Mouse (Mus musculus) bone marrow, adult 2 months (tissue): ENCODE measurements around the gene Tekt3.

Source experiments
- CTCF ChIP-seq: fragments of 200-500 bp; IDR thresholded peaks from 2 replicates; pipeline ENCODE4 v1.5.1; 2011; ENCODE audit warnings: low read length, control low read depth; ENCODE audit not compliant: control insufficient read depth, insufficient read depth
- POLR2A ChIP-seq: fragments of 200-500 bp; IDR thresholded peaks from 2 replicates; pipeline ENCODE4 v1.6.1; 2011; ENCODE audit warnings: low read depth, mild to moderate bottlenecking, control low read depth, low read length, borderline replicate concordance; ENCODE audit not compliant: control insufficient read depth

DNA sequence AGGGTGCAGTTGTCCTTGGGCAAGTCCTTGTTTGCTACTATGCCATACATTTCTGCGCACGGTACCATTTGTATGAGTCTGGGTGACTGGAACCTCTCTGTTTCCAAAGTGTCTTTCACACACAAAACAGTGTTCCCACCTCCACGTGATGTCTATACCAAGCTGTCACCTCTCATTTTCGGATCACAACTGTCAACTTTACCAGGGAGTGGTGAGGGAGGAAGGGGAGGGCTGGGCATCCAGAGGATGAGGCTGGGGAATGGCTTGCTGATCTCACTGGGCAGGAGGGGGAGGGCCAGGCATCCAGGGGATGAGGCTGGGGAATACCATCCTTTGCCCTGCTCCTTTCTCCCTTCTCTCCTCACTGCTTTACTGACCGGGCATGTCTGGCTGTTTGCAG, 72.6 kb downstream of the Tekt3 start:
- TF ChIP-seq CTCF (no peak), POLR2A (no peak)
